Mouse (Mus musculus): ENCODE data around the gene Gm12258.
A peak's percentile ranks its signal among the peaks of the same experiment; 100 is the strongest.
"Not testable (repeated sequence)": the region's sequence is repeated elsewhere in the genome, so short reads cannot be mapped to it uniquely, and the experiment has no call there.

Gm12258 gene

DNA sequence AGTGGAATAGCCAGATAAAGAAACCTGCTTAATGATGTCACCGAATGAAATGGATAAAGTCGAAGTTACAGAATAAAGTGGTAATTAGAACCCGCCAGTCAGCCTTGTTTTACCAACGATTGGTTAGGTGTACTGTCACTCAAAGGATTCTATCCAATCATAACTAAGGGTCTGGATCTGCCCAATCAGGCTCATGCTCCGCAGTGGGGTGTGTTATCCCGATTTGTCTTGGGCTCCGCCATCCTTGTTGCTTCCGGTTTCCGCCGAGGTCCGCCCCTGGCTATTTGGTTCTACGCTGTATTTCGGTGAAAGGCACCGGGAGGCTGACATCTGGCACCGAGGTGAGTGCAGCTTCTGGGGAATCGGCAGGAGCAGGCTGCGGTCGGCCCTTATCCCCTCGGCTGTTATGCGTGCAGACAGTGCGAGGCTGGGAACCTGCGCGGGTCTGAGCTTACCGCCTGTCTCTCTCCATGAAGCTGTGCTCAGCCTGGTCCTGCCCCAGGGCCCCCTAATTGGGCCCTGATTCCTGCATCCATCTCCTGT is at the start of gene Gm12258:
Gene Gm12258 (plus strand): TSS at position 240 of the 543 bp plus-strand sequence.
- peak; percentile 88 to 93 for DNase-seq (ENCODE audit: low spot score in 2 of 2)

DNA sequence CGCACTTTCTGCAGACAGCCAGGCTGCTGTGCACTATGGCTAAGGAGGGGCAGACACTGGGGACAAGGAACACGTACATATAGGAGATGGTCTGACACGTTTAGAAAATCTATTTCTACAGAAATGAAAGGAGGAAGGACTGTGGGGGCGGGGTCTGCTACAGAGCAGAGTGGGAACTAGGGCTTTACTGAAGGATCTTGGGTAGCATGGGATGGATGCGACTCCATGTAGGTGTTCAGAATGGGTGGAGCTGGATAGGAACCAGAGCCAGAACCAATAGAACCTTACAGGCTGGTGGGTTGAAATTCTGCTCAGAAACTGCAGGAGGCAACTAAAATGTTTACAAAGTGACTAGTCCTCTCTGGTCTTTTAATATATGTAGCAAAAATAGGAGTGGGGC is 47.2 kb upstream of the Gm12258 start:
- DNase-seq (ENCODE audit: low spot score in 2 of 2), result peak; percentile 48 to 53

DNA sequence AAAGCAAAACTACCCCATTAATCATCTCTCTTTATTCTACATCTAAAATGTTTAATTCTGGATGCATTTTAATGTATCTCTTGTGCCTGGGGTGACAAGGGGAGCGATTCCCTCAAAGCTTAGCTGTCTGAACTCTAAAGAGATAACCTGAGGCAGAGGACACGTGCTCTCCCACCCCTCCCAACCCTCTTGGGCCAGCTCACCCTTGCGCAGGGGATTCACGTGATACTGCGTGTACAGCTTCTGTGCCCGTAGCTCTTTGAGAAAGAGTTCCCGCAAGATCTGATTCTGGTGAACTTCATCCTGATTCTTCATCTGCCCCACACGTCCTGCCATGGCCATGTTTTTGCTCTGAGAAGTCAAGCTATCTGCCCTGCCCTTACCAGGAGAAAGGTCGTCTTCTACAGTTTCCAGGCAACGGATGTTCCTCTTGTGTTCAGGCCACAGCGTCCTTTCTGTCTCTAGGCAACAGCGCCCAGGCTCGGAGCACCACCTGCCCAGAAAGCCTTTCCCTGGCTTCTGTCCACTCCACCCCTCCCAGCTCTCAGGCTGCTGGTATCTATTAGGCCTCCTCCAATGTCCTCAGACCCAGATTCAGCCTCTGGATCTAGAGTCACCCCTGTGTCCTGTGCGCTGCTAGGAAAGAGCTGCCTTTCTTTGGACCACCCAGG is 45.3 kb upstream of the Gm12258 start, which contains the start of gene Fam183b:
Gene Fam183b (minus strand): TSS at position 403 of the 671 bp plus-strand sequence.
- DNase-seq (ENCODE audit: low spot score in 2 of 2), result no peak

DNA sequence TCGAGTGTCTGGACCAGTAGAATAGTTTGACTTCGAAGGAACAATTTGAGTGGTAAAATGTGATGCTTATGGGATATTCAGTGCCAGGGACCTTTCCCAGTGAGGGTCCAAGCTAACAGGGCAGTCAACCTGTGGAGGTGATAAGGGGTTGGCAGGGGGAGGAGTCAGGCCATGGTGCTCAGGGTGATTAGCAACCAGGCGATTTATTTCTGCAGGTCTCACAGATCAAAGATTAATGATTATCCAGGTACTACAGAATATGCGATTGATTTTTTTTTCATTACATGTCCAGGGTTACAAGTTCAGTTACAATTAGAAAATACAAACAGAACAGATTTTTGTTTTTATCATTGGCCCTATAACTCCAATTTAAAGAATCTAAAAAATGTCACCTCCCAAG is 43.1 kb upstream of the Gm12258 start:
- no peak for DNase-seq (ENCODE audit: low spot score in 2 of 2)

DNA sequence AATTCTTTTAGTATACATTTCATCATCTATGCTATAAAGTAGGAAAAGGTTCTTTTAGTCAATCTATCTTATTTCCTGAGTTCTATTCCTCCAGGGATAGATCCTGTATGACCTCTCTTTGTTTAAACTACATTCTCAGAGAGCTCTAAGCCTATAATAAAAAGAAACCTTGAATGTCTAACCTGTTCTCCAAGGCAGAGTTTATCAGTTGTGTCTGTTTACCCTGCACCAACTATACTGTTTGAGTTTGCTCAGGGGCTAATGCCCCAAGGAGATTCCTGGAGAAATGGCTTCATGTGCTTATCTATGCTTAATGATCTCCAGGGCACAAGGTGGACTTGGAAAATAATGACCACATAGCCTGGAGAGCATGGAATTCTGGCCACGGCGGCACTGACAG is 42.6 kb upstream of the Gm12258 start:
- DNase-seq (ENCODE audit: low spot score in 2 of 2), result no peak

DNA sequence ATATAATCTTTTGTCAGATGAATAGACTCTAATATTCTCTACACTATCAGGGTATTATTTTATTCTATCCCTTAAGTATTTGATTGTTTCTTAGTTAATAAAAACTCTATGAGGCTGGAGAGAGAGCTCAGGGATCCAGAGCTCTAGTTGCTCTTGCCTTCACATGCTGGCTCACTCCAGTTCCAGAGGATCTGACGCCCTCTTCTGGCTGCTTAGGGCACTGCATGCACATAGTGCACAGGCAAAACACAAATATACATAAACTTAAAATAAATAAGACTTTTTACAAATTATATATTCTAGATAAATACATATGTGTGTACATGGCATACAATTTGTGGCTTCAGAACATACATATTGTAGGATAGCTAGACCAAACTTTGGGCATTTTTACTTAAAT is 35.0 kb upstream of the Gm12258 start:
- no peak for DNase-seq (ENCODE audit: low spot score in 2 of 2)

DNA sequence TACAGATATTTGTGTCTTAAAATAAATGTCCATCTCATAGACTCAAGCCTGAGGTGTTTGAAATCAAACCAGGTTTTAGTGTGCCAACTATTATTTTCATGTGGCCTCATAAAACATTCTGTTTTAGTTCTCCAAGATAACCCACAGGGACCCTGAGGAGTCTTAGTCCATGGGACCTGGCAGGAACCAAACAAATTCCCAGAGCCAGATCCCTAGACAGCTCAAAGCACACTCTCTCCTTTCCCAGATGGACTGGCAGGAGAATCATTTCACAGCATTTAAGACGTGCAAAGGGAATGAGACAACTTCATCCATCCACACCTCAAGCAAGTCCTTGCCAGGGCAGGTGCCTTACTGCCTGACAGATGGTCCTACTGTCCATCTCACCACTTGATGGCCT is 32.3 kb upstream of the Gm12258 start, which contains the start of gene Olfr313:
Gene Olfr313 (plus strand): TSS at position 301 of the 400 bp plus-strand sequence.
- not testable (repeated sequence) for DNase-seq (ENCODE audit: low spot score in 2 of 2)

DNA sequence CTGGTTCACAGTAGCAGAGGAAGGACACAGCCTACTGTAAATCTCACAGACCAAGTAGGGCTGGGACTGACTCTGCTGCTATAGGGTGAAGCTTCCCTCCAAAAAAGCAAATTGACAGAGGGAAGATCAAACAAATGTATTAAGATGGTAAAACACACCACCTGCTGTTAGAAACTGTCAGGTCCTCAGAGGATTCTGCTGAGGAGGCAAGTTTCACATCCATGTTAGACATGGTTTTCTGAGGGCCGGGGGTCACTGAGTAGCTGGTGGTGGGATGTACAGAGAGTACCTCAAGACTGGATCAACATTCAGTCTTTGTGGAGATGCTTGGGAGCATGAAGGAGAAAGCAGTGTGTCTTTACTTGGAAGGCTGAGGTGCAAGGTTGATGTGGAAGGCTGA is 31.3 kb upstream of the Gm12258 start:
- no peak for DNase-seq (ENCODE audit: low spot score in 2 of 2)

DNA sequence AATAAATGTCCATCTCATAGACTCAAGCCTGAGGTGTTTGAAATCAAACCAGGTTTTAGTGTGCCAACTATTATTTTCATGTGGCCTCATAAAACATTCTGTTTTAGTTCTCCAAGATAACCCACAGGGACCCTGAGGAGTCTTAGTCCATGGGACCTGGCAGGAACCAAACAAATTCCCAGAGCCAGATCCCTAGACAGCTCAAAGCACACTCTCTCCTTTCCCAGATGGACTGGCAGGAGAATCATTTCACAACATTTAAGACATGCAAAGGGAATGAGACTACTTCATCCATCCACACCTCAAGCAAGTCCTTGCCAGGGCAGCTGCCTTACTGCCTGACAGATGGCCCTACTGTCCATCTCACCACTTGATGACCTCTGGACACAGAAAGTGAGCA is 18.0 kb upstream of the Gm12258 start, which contains the start of gene Olfr312:
Gene Olfr312 (plus strand): TSS at position 301 of the 400 bp plus-strand sequence.
- DNase-seq (ENCODE audit: low spot score in 2 of 2), result not testable (repeated sequence)

DNA sequence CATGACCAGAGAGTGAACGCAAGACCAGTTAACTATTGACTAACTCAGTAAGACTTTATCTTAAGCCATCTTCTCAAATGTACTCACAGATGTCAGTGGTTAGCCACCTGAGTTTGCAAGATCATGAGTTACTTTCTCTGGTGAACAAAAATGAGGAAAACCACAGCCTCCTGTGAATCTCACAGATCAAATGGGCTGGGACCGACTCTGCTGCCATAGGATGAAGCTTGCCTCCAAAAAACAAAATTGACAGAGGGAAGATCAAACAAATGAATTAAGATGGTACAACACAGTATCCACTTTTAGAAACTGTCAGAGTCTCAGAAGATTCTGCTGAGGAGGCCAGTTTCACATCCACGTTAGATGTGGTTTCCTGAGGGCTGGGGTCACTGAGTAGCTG is 17.2 kb upstream of the Gm12258 start:
- no peak for DNase-seq (ENCODE audit: low spot score in 2 of 2)

DNA sequence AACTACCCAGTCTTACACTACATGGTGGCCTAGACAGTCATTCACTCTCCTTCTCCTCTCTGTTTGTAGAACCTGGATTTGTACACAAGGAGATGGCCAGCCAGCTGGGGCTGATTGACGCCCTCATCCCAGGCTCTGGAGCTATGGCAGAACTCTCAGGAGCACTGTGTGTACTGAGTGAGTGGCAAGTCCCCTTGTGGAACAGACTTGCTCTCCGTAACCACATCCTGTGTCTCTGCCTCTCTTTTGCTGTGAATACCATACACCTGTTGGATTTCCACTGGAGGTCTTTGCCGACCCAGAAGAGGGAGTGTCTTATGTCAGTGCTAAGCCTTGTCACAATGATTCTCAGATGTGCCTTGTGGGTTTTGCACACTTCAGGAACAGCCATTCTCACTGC is 14.4 kb upstream of the Gm12258 start:
- DNase-seq (ENCODE audit: low spot score in 2 of 2), result not testable (repeated sequence)

DNA sequence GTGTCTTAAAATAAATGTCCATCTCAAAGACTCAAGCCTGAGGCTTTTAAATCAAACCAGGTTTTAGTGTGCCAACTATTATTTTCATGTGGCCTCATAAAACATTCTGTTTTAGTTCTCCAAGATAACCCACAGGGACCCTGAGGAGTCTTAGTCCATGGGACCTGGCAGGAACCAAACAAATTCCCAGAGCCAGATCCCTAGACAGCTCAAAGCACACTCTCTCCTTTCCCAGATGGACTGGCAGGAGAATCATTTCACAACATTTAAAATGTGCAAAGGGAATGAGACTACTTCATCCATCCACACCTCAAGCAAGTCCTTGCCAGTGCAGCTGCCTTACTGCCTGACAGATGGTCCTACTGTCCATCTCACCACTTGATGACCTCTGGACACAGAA is 8.0 kb upstream of the Gm12258 start, which contains the start of gene Olfr311:
Gene Olfr311 (plus strand): TSS at position 301 of the 400 bp plus-strand sequence.
- DNase-seq (ENCODE audit: low spot score in 2 of 2), result not testable (repeated sequence)

DNA sequence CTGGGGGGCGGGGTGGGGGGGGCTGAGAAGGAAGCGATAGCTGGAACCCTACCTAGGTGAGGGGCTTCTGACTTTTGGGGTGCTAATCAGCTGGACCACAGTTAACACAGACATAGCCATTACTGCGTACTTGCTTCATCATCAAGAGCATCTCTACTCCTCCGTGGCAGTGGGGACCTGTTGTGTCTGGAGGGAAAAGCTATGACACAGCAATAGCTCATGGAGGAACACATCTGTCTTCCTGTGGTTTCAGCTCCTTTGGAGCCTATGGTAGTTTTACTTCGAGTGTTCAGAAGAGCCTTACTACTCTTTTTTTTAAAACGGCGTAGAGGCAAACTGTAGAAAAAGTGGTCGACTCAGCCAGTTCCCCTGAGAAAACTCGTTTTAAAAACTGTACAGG is 678 bp downstream of the Gm12258 start:
- DNase-seq (ENCODE audit: low spot score in 2 of 2), result no peak

DNA sequence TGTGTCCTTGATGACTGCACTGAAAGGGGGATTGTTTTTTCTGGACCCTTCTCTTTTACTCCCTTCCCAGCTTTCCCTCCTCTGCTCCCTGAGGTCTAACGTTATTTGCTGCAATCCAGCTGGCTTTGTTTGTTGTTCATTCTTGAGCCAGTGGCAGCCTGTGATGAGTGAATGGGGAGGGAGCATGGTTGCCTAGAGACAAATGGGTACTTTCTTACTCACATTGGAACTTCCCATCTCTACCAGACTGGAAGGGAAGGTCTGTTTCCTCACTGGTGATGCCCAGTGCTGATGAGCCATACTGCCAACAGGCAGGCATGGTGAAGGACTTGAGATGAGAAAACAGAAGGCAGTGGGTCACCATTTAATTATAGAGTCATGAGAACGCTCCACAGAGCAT is 2.8 kb downstream of the Gm12258 start:
- no peak for DNase-seq (ENCODE audit: low spot score in 2 of 2)

DNA sequence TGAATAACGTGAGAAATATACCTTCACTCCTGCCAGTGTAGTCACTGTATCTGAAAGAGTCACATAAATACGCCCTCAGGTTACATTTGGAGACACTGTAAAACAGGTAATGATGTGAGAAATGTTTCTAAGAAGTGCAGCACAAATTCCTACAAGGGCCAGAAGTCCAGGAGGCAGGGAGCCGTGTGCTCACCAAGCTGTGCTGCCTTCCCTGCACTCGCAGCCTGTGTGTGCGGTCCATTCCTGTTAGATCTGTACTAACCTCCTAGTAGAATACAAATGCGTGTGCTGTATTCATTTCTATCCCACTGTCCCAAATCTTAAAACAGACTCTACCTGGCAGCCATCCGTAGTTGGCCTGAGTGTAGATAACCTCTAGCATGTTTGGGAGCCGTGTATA is 13.8 kb downstream of the Gm12258 start:
- DNase-seq (ENCODE audit: low spot score in 2 of 2), result no peak

DNA sequence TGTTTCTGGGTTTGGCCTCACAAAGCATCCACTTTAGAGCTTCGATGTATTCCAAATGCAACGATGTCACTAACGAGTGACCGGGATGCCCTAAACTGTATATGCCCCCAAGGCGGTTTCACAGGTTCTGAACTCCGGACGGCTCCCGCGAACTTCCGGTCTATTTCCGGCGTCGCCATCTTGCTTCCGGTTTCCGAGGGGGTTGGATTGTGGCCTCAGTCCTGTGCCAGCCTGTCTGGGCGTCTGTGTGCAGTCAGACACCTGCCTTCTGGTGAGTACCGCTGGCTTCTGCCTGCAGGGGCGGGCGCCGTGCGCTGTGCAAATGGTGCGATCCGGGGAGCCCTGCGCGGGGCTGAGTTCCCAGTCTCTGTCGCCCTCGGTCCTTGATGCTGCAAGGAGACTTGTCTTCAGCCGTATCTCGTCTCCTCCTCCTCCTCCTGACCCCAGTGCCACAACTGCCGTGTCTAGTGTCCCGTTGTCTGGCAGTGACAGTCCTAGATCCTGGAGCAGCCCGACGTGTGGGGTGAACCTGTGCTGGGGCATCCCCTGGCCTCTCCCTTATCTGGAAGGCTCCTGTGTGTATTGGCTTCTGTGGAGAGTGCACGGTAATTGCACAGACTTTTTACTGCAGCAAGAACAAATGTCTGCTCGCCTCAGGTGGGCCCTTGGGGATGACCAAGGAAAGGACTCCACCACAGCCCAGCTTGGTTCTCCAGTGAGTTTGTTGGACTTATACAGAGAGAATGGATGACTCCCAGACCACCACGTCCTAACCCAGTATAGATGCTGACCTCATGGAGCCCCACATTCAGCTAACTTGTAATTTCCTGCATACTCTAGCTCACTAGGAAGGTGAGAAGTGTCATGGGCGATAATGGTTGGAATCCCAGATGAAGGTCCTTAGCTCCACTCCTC is 20.3 kb downstream of the Gm12258 start, which contains the start of gene 2810021J22Rik:
Gene 2810021J22Rik (plus strand): TSS at position 178 of the 915 bp plus-strand sequence.
- DNase-seq (ENCODE audit: low spot score in 2 of 2), result peak; percentile 84

DNA sequence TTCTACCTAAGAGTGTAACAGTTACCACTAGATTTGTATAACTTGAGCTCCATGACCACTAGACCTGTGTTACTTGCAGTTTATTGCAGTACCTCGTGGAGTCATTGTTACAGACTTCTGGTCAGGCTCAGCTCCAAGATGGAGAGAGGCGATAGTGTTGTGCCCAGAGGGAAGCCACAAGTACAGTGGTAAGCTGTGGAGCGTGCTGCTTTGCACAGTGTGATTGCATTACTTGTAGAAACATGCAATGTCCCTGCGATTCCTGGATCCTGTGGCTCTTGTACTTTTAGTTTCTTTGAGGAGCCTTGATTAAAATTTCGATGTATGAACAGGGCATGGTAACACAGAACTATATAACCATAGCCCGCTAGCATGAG is 21.0 kb downstream of the Gm12258 start:
- DNase-seq (ENCODE audit: low spot score in 2 of 2), result no peak

DNA sequence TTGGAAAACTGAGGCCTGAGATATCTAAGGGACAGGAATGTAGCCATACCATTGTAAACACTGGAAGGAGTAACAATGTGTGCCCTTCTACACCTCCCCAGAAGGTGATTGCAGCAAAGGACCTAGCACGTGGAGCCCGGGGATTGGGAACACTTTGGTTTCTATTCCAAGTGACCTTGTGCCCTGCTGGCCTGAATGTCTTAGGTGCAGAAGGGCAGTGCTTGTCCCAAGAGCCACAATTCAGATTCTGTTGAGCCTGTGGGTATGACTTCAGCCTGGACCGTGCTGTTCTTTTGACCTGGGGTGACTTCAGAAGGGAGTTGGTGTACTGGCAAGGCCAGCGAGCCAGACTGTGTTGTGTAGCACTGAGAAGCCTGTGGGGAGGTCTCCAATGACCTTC is 24.0 kb downstream of the Gm12258 start:
- DNase-seq (ENCODE audit: low spot score in 2 of 2), result no peak

DNA sequence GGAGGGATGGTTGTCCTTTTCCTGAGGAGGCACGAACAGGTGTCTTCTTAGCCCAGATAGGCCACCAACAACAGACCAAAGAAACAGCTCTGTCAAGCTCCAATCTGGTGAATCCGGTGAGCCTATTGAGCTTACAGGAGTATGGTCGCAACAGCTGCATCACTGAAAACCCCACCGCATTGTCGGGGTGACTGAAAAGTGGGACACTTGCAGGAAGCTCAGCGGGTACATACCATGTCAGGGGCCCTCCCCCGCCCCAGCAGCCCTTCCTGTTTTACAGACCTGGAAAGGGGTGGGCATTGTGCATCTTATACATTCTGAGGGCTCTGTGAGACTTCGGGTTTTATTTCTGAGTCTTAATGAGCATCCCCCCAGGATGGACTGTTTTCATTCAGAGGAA is 36.8 kb downstream of the Gm12258 start:
- no peak for DNase-seq (ENCODE audit: low spot score in 2 of 2)

DNA sequence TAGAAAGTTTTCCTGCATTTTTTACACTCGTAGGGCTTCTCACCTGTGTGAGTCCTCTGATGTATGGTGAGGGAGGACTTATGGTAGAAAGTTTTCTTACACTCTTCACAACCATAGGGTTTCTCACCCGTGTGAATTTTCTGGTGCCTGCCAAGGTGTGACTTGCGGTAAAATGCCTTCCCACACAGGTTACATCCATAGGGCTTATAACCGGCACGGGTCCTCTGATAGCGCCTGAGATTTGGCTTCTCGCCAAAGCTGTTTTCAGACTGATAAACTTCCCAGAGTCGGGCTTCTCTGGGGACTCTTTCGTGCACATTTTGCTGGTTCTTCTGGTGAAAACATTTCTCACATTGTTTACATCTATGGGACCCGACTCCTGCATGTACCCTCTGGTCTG is 43.6 kb downstream of the Gm12258 start:
- no peak for DNase-seq (ENCODE audit: low spot score in 2 of 2)

DNA sequence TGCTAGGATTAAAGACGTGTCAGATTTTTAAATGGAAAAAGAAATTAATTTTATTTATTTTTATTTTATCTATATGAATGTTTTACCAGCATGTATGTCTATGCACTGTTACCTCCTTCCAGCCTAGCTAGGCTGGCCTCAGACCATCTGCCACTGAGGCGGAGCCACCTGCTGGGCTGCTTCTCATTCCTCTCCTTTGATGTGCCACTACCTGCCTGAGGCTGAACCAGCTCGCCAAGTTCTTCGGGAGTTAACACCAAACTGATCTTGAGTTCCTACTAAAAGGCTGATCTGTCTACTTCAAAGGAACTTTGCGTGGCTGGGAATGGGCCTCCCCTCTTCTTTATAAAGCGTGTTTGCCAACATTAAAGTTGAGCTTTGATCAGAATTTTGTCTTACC is 47.5 kb downstream of the Gm12258 start:
- no peak for DNase-seq (ENCODE audit: low spot score in 2 of 2)

DNA sequence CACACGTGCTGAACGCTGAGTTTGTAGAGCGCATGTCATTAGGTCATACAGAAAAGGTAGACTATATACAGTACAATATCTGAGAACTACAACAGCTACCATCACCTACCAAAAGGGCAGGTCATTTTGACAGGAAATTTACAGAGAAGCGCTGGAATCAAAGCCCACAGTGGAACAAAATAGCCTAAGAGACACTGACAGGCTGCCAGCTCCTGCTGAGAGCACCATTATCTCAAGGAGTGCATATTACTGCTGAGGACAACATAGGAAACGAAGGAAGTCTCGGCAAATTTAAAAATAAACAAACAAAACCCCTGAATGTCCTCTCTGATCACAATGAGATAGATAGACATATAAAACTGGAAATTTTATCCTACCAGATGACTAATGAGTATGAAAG is 50.5 kb downstream of the Gm12258 start:
- DNase-seq (ENCODE audit: low spot score in 2 of 2), result no peak
